In genomic region chr17:29796086-29796485, GRCm38 (mm10) we compare ENCODE assay signal across 8 mouse cellular contexts.
DNase-seq lines count a peak whose midpoint lies in the region; ATAC-seq and TF ChIP-seq lines count a peak whose summit lies in the region.

No protein-coding gene starts in this region.

- no peak overlapping the region for H3K9ac ChIP-seq in forebrain, embryonic 13.5 days
- H3K9ac ChIP-seq in hindbrain, embryonic 16.5 days (ENCODE audit: low read depth, low read length) = no peak overlapping the region
- H3K9ac ChIP-seq in midbrain, embryonic 13.5 days (replicated peaks) = no peak overlapping the region

- no peaks in the 10 kb centered on the region for H3K36me3 ChIP-seq in forebrain, embryonic 13.5 days (ENCODE audit: poor library complexity, severe bottlenecking)
- no peaks in the 10 kb centered on the region for H3K36me3 ChIP-seq in hindbrain, embryonic 16.5 days (ENCODE audit: control insufficient read depth, insufficient read depth, low read length)
- H3K36me3 ChIP-seq in midbrain, embryonic 13.5 days = no peaks in the 10 kb centered on the region
- no peaks in the 10 kb centered on the region for H3K36me3 ChIP-seq in small intestine, adult 2 months (ENCODE audit: control insufficient read depth, insufficient read depth, low read length)

- H3K4me2 ChIP-seq in forebrain, embryonic 13.5 days = no peak overlapping the region
- H3K4me2 ChIP-seq in hindbrain, embryonic 16.5 days (ENCODE audit: low read length) = no peak overlapping the region
- H3K4me2 ChIP-seq in midbrain, embryonic 13.5 days (replicated peaks) = no peak overlapping the region

- in situ Hi-C loops in Patski (cut with MboI; ENCODE audit: low pct_unique_long_range_greater_than_20kb) = no loop called here

- peaks cover 51% of the 10 kb centered on the region for H3K4me1 ChIP-seq in forebrain, embryonic 13.5 days
- peaks cover 27% of the 10 kb centered on the region for H3K4me1 ChIP-seq in hindbrain, embryonic 16.5 days (ENCODE audit: control insufficient read depth, insufficient read depth, low read depth, low read length)
- H3K4me1 ChIP-seq in midbrain, embryonic 13.5 days (replicated peaks) = peaks cover 49% of the 10 kb centered on the region
- no peaks in the 10 kb centered on the region for H3K4me1 ChIP-seq in small intestine, adult 2 months (ENCODE audit: control insufficient read depth, insufficient read depth, insufficient read length, low read length)

- no peak overlapping the region for H3K4me3 ChIP-seq in forebrain, embryonic 13.5 days
- no peak overlapping the region for H3K4me3 ChIP-seq in hindbrain, embryonic 16.5 days (ENCODE audit: low read length)
- H3K4me3 ChIP-seq in midbrain, embryonic 13.5 days (replicated peaks) = no peak overlapping the region
- no peak overlapping the region for H3K4me3 ChIP-seq in small intestine, adult 2 months (ENCODE audit: low read depth, low read length)

- no peaks in the 10 kb centered on the region for H3K9me3 ChIP-seq in forebrain, embryonic 13.5 days (replicated peaks)
- no peaks in the 10 kb centered on the region for H3K9me3 ChIP-seq in hindbrain, embryonic 16.5 days (ENCODE audit: control insufficient read depth, low read length)
- H3K9me3 ChIP-seq in midbrain, embryonic 13.5 days = no peaks in the 10 kb centered on the region

- CTCF ChIA-PET in Patski (lab: Charles Lee) = interaction anchor here (1.0 to 2.1 kb wide), 2 partner anchors 88 to 90 kb away, joined by 3 to 8 read pairs; no protein-coding TSS in a partner anchor

- 14% methylated on average over 7 of the region's 7 CpGs for WGBS in forebrain, embryonic 13.5 days
- WGBS in hindbrain, embryonic 16.5 days = 9% methylated on average over 7 of the region's 7 CpGs
- WGBS in midbrain, embryonic 13.5 days = 12% methylated on average over 7 of the region's 7 CpGs
- WGBS in small intestine, adult 2 months = 9% methylated on average over 7 of the region's 7 CpGs

- TF ChIP-seq POLR2A in small intestine, adult 2 months (IDR thresholded peaks at IDR 0.05; ENCODE audit: low read depth, low read length) = no peak

- no peak for ATAC-seq in Patski
- peak; percentile 39; the same call in 1 of the 2 replicates for ATAC-seq in forebrain, embryonic 13.5 days
- peak; percentile 35; the same call in 1 of the 2 replicates for ATAC-seq in hindbrain, embryonic 16.5 days
- ATAC-seq in midbrain, embryonic 13.5 days = peak; percentile 34
- no peak for ATAC-seq in inflammation-experienced regulatory T-cells, adult 6 months

- intact Hi-C loops in left cerebral cortex, postnatal 4 days (cut with DNase I) = no loop called here

- peak overlapping the region; percentile 82 for H3K27ac ChIP-seq in forebrain, embryonic 13.5 days
- H3K27ac ChIP-seq in hindbrain, embryonic 16.5 days (ENCODE audit: low read depth, low read length) = peak overlapping the region; percentile 83
- H3K27ac ChIP-seq in midbrain, embryonic 13.5 days = peak overlapping the region; percentile 93
- H3K27ac ChIP-seq in small intestine, adult 2 months (ENCODE audit: insufficient read depth, low read depth, low read length) = no peak overlapping the region

- H3K27me3 ChIP-seq in Patski = peaks cover 4% of the 10 kb centered on the region
- H3K27me3 ChIP-seq in forebrain, embryonic 13.5 days = no peaks in the 10 kb centered on the region
- no peaks in the 10 kb centered on the region for H3K27me3 ChIP-seq in hindbrain, embryonic 16.5 days (replicated peaks; ENCODE audit: control insufficient read depth, insufficient read depth, low read length)
- H3K27me3 ChIP-seq in midbrain, embryonic 13.5 days = no peaks in the 10 kb centered on the region
- peaks cover 8% of the 10 kb centered on the region; the same call in 1 of the 2 replicates for H3K27me3 ChIP-seq in small intestine, adult 2 months (ENCODE audit: control insufficient read depth, insufficient read depth, low read length)

- POLR2A ChIA-PET in Patski (lab: Charles Lee) = no interaction called here

- no peak for DNase-seq in Patski (ENCODE audit: low read depth, low spot score)
- DNase-seq in c-Kit-positive CD71-positive TER-119-positive erythroid progenitor cells, embryonic 14.5 days (ENCODE audit: low spot score) = peak; percentile 65
- peak; percentile 91 for DNase-seq in left cerebral cortex, postnatal 4 days

- TF ChIP-seq CTCF in Patski (IDR thresholded peaks at IDR 0.05) = peak; percentile 78
- TF ChIP-seq CTCF in small intestine, adult 2 months (IDR thresholded peaks at IDR 0.05; ENCODE audit: extremely low read depth, insufficient read length, insufficient replicate concordance, low read depth, low read length) = peak; percentile 76; the same call in 1 of the 2 replicates

Comparison
In these comparisons a context has a peak if more than half of its experiments do, and no peak if none do; other contexts are left out.
1. ATAC-seq: peak in forebrain, embryonic 13.5 days (single experiment), hindbrain, embryonic 16.5 days (single experiment) and midbrain, embryonic 13.5 days (single experiment); none in Patski (single experiment) and inflammation-experienced regulatory T-cells, adult 6 months (single experiment).